In genomic region chr2:29174887-29175286, GRCm38 (mm10) we compare ENCODE assay signal across 15 mouse cellular contexts.
"Had no signal": no experiment of that assay in that cellular context is flagged by ENCODE, and none has a peak within 500 bp of the region (broad histone marks: within the 10 kb centered on the region; RNA-seq: fewer than 3 reads in every experiment).

No protein-coding gene starts in this region.

- H3K9ac ChIP-seq: kidney, embryonic 15.5 days; liver, embryonic 15.5 days; lung, embryonic 15.5 days; midbrain, embryonic 15.5 days; neural tube, embryonic 12.5 days had no signal

- H3K4me3 ChIP-seq: kidney, embryonic 15.5 days; left cerebral cortex, adult 2 months; limb, embryonic 10.5 days; liver, embryonic 15.5 days; lung, embryonic 15.5 days; megakaryocyte, embryonic 14.5 days; midbrain, embryonic 15.5 days; neural tube, embryonic 12.5 days had no signal

- H3K9me3 ChIP-seq: kidney, embryonic 15.5 days; limb, embryonic 10.5 days; liver, embryonic 15.5 days; lung, embryonic 15.5 days; megakaryocyte, embryonic 14.5 days; midbrain, embryonic 15.5 days; neural tube, embryonic 12.5 days had no signal

- ATAC-seq: midbrain, embryonic 15.5 days had no signal

- H3K27ac ChIP-seq: kidney, embryonic 15.5 days; left cerebral cortex, adult 2 months; limb, embryonic 10.5 days; liver, embryonic 15.5 days; lung, embryonic 15.5 days; macrophage; midbrain, embryonic 15.5 days; neural tube, embryonic 12.5 days; stomach, postnatal 0 days had no signal

- H3K4me2 ChIP-seq: kidney, embryonic 15.5 days; liver, embryonic 11.5 days; liver, embryonic 15.5 days; lung, embryonic 15.5 days; midbrain, embryonic 11.5 days; midbrain, embryonic 15.5 days; neural tube, embryonic 12.5 days had no signal

- H3K27me3 ChIP-seq: kidney, embryonic 15.5 days; liver, embryonic 15.5 days; lung, embryonic 15.5 days; megakaryocyte, embryonic 14.5 days; midbrain, embryonic 15.5 days; neural tube, embryonic 12.5 days had no signal

- H3K4me1 ChIP-seq: kidney, embryonic 15.5 days; limb, embryonic 10.5 days; liver, embryonic 15.5 days; lung, embryonic 15.5 days; midbrain, embryonic 15.5 days; neural tube, embryonic 12.5 days had no signal

- DNase-seq: kidney, adult 2 months; kidney, postnatal 14 days; thymus, postnatal 4 days had no signal
